Mouse (Mus musculus): Measurements from ENCODE around the gene Zfp213.

The Zfp213 gene

GRCm38 (mm10) chr17:23572059-23572458, 8.0 kb upstream of the Zfp213 start:
- no peak for DNase-seq (ENCODE audit: low spot score)

- no peak for DNase-seq (ENCODE audit: low spot score)
Measured at GRCm38 (mm10) chr17:23571084-23571483, 7.0 kb upstream of the Zfp213 start.

- no peak for DNase-seq (ENCODE audit: low spot score)
Measured at GRCm38 (mm10) chr17:23570017-23570416, 6.0 kb upstream of the Zfp213 start.

- no peak for DNase-seq (ENCODE audit: low spot score)
Measured at GRCm38 (mm10) chr17:23568370-23568769, 4.3 kb upstream of the Zfp213 start.

- no peak for DNase-seq (ENCODE audit: low spot score)
Measured at GRCm38 (mm10) chr17:23566787-23567186, 2.7 kb upstream of the Zfp213 start.

- no peak for DNase-seq (ENCODE audit: low spot score)
Measured at GRCm38 (mm10) chr17:23564368-23564715, 304 bp upstream of the Zfp213 start.

GRCm38 (mm10) chr17:23559767-23560166, 4.3 kb downstream of the Zfp213 start:
- DNase-seq (ENCODE audit: low spot score): peak; percentile 53

GRCm38 (mm10) chr17:23555243-23555916, 8.7 kb downstream of the Zfp213 start:
- no peak for DNase-seq (ENCODE audit: low spot score)

- no peak for DNase-seq (ENCODE audit: low spot score)
Measured at GRCm38 (mm10) chr17:23554321-23554720, 9.7 kb downstream of the Zfp213 start.

- DNase-seq (ENCODE audit: low spot score): no peak
Measured at GRCm38 (mm10) chr17:23553634-23554120, 10.4 kb downstream of the Zfp213 start.

- DNase-seq (ENCODE audit: low spot score): no peak
Measured at GRCm38 (mm10) chr17:23552896-23553633, 11.0 kb downstream of the Zfp213 start.

GRCm38 (mm10) chr17:23551963-23552362, 12.1 kb downstream of the Zfp213 start:
- no peak for DNase-seq (ENCODE audit: low spot score)

- DNase-seq (ENCODE audit: low spot score): no peak
Measured at GRCm38 (mm10) chr17:23551416-23551815, 12.6 kb downstream of the Zfp213 start.

GRCm38 (mm10) chr17:23550856-23551255, 13.2 kb downstream of the Zfp213 start:
- no peak for DNase-seq (ENCODE audit: low spot score)

- peak; percentile 87 for DNase-seq (ENCODE audit: low spot score)
Measured at GRCm38 (mm10) chr17:23550188-23550791, 13.7 kb downstream of the Zfp213 start.

- DNase-seq (ENCODE audit: low spot score): no peak
Measured at GRCm38 (mm10) chr17:23549441-23549840, 14.6 kb downstream of the Zfp213 start.

GRCm38 (mm10) chr17:23548615-23549014, 15.4 kb downstream of the Zfp213 start:
- peak; percentile 73 for DNase-seq (ENCODE audit: low spot score)

- no peak for DNase-seq (ENCODE audit: low spot score)
Measured at GRCm38 (mm10) chr17:23547681-23548443, 16.2 kb downstream of the Zfp213 start.

- peak; percentile 74 for DNase-seq (ENCODE audit: low spot score)
Measured at GRCm38 (mm10) chr17:23546702-23547505, 17.1 kb downstream of the Zfp213 start.

GRCm38 (mm10) chr17:23546333-23546701, 17.7 kb downstream of the Zfp213 start:
- DNase-seq (ENCODE audit: low spot score): peak; percentile 71

GRCm38 (mm10) chr17:23545841-23546240, 18.2 kb downstream of the Zfp213 start:
- DNase-seq (ENCODE audit: low spot score): no peak
